Mouse (Mus musculus) heart, postnatal 0 days (tissue): ENCODE measurements around the gene Zfp36l1.

Experiments
- CTCF ChIP-seq: IDR thresholded peaks from 2 replicates; pipeline ENCODE4 v1.5.1; 2016; ENCODE audit warnings: antibody characterized with exemption, control low read depth, low read depth
- EP300 ChIP-seq: IDR thresholded peaks from 2 replicates; pipeline ENCODE4 v1.6.1; 2016; ENCODE audit warnings: antibody characterized with exemption, low read depth

DNA sequence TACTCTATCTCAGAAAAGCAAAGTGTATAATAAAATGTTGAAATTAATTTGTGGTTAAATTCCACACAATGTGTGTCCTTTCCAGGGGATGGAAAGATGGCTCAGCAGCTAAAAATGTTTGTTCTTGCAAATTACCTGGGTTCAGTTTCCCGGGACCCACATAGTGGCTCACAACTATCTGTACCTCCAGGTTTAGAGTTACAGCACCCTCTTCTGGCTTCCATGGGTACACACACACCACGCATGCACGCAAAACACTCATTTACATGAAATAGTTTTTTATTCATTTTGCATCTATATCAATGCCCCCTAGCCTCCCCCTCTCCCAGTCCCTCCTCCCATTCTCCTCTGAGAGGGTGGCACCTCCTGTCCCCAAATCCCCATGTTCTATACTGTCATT is 49.6 kb upstream of the Zfp36l1 start:
- TF ChIP-seq CTCF (no peak), EP300 (no peak)
